Mouse (Mus musculus) ES-Bruce4 (cell line): Measurements from ENCODE around the gene Enthd1. TPM values are rescaled to one million over a fixed set of nuclear protein-coding genes. Genes with fewer than 3 reads are reported as not detected.
A peak's percentile ranks its signal among the peaks of the same experiment; 100 is the strongest.

Source experiments
- H3K27ac ChIP-seq: 2 replicates; pipeline ENCODE4 v1.5.1; 2012; ENCODE audit warnings: low read length, inconsistent platforms; ENCODE audit not compliant: insufficient read depth
- H3K27me3 ChIP-seq: 2 replicates; pipeline ENCODE4 v1.6.1; 2012; ENCODE audit warnings: mild to moderate bottlenecking, low read length, inconsistent platforms; ENCODE audit not compliant: control insufficient read depth, poor library complexity, insufficient read depth, severe bottlenecking
- H3K36me3 ChIP-seq: 2 replicates; pipeline ENCODE4 v1.6.1; 2012; ENCODE audit warnings: inconsistent platforms, mild to moderate bottlenecking, low read length, moderate library complexity; ENCODE audit not compliant: control insufficient read depth, poor library complexity, insufficient read depth, severe bottlenecking
- H3K4me1 ChIP-seq: one replicate; pipeline ENCODE4 v1.8.1; 2011; ENCODE audit warnings: low read length; ENCODE audit not compliant: control insufficient read depth, insufficient read depth
- H3K4me3 ChIP-seq: 2 replicates; pipeline ENCODE4 v1.5.1; 2011; ENCODE audit warnings: low read depth, mild to moderate bottlenecking, low read length
- H3K9ac ChIP-seq: 2 replicates; pipeline ENCODE4 v1.6.1; 2012; ENCODE audit warnings: low read depth, mild to moderate bottlenecking, inconsistent platforms; ENCODE audit not compliant: poor library complexity, severe bottlenecking
- H3K9me3 ChIP-seq: replicated peaks from 2 replicates; pipeline ENCODE4 v1.6.1; 2012; ENCODE audit warnings: mild to moderate bottlenecking, low read length, inconsistent platforms; ENCODE audit not compliant: control insufficient read depth, poor library complexity, insufficient read depth, severe bottlenecking
- CTCF ChIP-seq: IDR thresholded peaks from one replicate; pipeline ENCODE4 v1.8.1; 2011; ENCODE audit warnings: low read depth, low read length
- EP300 ChIP-seq: IDR thresholded peaks from 2 replicates; pipeline ENCODE4 v1.6.1; 2011; ENCODE audit warnings: low read depth, low read length; ENCODE audit not compliant: insufficient read depth
- POLR2A ChIP-seq: IDR thresholded peaks from one replicate; pipeline ENCODE4 v1.8.1; 2011; ENCODE audit warnings: low read length; ENCODE audit not compliant: insufficient read depth
- polyA plus RNA-seq: library from polyadenylated mRNA; stranded (reverse); fragments of >200 nt; gene quantifications from 2 replicates; pipeline ENCODE4 v1.2.4, GENCODE M21; 2011; ENCODE audit warnings: low read depth; ENCODE audit not compliant: missing spikeins, insufficient read depth, insufficient read length

Enthd1 gene
- polyA plus RNA-seq, 1 experiment: not detected

DNA sequence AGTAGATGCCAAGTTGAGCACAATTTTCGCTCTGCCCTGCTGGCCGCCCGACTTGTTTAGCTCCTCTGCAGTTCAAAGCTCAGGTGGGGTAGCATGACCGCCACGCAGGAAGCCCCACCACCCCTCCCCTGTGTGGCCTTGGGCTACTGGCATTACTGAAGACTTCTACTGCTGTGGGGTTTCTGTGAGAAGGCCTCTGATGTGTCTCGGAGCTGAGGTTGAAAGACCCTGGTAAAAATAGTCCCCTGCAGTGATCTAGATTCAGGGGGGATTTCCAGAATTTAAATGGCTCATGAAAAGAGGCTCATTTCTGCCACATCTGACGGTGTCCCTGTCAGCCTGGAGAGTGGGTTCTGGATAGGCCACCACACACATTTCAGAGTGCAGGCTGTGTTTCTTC is 37.5 kb upstream of the Enthd1 start:
- no peaks in the 10 kb centered on the region; the same call in 1 of the 2 replicates for H3K27me3 ChIP-seq
- H3K9me3 ChIP-seq: no peaks in the 10 kb centered on the region
- peaks cover 3% of the 10 kb centered on the region for H3K4me1 ChIP-seq
- H3K4me3 ChIP-seq: no peak overlapping the region
- TF ChIP-seq CTCF (no peak), POLR2A (no peak), EP300 (no peak)
- H3K36me3 ChIP-seq: no peaks in the 10 kb centered on the region
- no peak overlapping the region for H3K27ac ChIP-seq
- H3K9ac ChIP-seq: no peak overlapping the region

GRCm38 (mm10) chr15:80601456-80601855 is 36.5 kb upstream of the Enthd1 start:
- Histone ChIP-seq H3K4me1 (peaks cover 3% of the 10 kb centered on the region), H3K36me3 (no peaks in the 10 kb centered on the region), H3K27me3 (no peaks in the 10 kb centered on the region; the same call in 1 of the 2 replicates), H3K9ac (no peak overlapping the region), H3K9me3 (no peaks in the 10 kb centered on the region), H3K4me3 (no peak overlapping the region), H3K27ac (no peak overlapping the region)
- TF ChIP-seq CTCF (no peak), POLR2A (no peak), EP300 (no peak)

GRCm38 (mm10) chr15:80599843-80600242 is 34.9 kb upstream of the Enthd1 start:
- H3K27me3 ChIP-seq: no peaks in the 10 kb centered on the region; the same call in 1 of the 2 replicates
- no peak overlapping the region for H3K27ac ChIP-seq
- H3K9me3 ChIP-seq: no peaks in the 10 kb centered on the region
- peaks cover 3% of the 10 kb centered on the region for H3K4me1 ChIP-seq
- H3K4me3 ChIP-seq: no peak overlapping the region
- no peak overlapping the region for H3K9ac ChIP-seq
- H3K36me3 ChIP-seq: no peaks in the 10 kb centered on the region
- no peak for TF ChIP-seq POLR2A
- TF ChIP-seq CTCF: no peak
- no peak for TF ChIP-seq EP300

DNA sequence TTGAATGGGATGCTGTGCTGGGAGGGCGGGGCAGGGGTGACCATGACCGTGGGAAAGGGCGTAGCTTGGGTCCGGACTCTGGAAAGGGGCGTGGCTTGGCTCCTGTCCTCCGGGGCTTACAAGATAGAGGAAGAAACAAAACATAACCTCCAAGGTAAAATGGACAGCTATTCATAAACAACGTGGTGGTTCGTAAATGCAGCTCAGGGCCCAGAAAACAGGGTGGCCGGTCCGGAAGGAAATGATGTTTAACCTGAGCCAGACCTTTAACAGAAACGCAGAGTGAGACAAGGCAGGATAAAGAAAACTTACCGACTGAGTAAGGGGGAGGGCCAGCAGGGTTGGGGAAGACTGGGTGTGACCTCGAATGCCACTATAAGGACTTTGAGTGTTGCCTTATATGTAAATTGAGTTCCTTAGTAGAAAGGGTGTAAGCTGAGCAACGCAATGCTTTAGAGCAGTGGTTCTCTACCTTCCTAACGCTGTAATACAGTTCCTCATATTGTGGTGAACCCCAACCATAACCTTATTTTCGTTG is 34.3 kb upstream of the Enthd1 start:
- TF ChIP-seq CTCF (no peak), EP300 (0 out of 2 replicates have a peak, but pooled peaks have one; percentile 13)
- no peaks in the 10 kb centered on the region; the same call in 1 of the 2 replicates for H3K27me3 ChIP-seq
- H3K36me3 ChIP-seq: no peaks in the 10 kb centered on the region
- 0 out of 2 replicates have a peak overlapping the region, but pooled peaks have one; percentile 23 for H3K27ac ChIP-seq
- no peak overlapping the region for H3K4me3 ChIP-seq
- H3K9ac ChIP-seq: no peak overlapping the region
- H3K4me1 ChIP-seq: peaks cover 3% of the 10 kb centered on the region
- no peaks in the 10 kb centered on the region for H3K9me3 ChIP-seq

GRCm38 (mm10) chr15:80598750-80599149 is 33.8 kb upstream of the Enthd1 start:
- no peak for TF ChIP-seq POLR2A
- no peak for TF ChIP-seq CTCF
- no peak for TF ChIP-seq EP300
- Histone ChIP-seq H3K36me3 (no peaks in the 10 kb centered on the region), H3K9ac (no peak overlapping the region), H3K27me3 (no peaks in the 10 kb centered on the region; the same call in 1 of the 2 replicates), H3K27ac (no peak overlapping the region), H3K4me3 (no peak overlapping the region), H3K4me1 (peaks cover 3% of the 10 kb centered on the region), H3K9me3 (no peaks in the 10 kb centered on the region)

DNA sequence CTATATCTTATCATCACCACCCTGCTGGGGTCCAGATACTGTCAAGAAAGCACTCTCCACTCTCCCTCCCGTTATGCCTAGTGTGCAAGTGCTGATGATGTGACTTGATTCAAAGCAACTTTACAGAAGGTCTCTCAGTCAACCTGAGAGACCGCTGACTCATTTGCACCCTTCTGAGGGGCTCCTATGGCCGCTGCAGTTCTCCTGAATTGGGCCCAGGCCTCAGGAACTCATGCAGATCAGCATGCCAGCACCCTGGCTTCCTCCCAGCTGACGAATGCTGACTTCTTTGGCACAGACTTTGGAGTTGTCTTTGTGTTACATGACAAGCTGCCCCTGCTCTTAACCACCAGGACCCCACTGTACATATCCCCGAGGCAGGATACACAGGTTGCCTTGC is 28.9 kb upstream of the Enthd1 start:
- no peak overlapping the region for H3K27ac ChIP-seq
- H3K4me1 ChIP-seq: no peaks in the 10 kb centered on the region
- H3K27me3 ChIP-seq: no peaks in the 10 kb centered on the region; the same call in 1 of the 2 replicates
- no peaks in the 10 kb centered on the region for H3K36me3 ChIP-seq
- no peaks in the 10 kb centered on the region for H3K9me3 ChIP-seq
- H3K9ac ChIP-seq: no peak overlapping the region
- TF ChIP-seq CTCF (no peak), POLR2A (no peak), EP300 (no peak)
- H3K4me3 ChIP-seq: no peak overlapping the region
